Mouse (Mus musculus): ENCODE data around the gene Spta1.

The Spta1 gene

GRCm38 (mm10) chr1:174172605-174173004 is at the start of gene Spta1:
Gene Spta1, plus strand, starts transcription at chr1:174172776.
- no peak for DNase-seq (ENCODE audit: low spot score)

- DNase-seq (ENCODE audit: low spot score): no peak
Measured at GRCm38 (mm10) chr1:174131217-174131616, 41.4 kb upstream of the Spta1 start, which contains the start of gene Olfr424. Gene Olfr424, plus strand, starts transcription at chr1:174131517.

GRCm38 (mm10) chr1:174131999-174132398 is 40.6 kb upstream of the Spta1 start:
- DNase-seq (ENCODE audit: low spot score): no peak

- no peak for DNase-seq (ENCODE audit: low spot score)
Measured at GRCm38 (mm10) chr1:174141384-174141783, 31.2 kb upstream of the Spta1 start.

- no peak for DNase-seq (ENCODE audit: low spot score)
Measured at GRCm38 (mm10) chr1:174146696-174147095, 25.9 kb upstream of the Spta1 start.

GRCm38 (mm10) chr1:174149289-174149688 is 23.3 kb upstream of the Spta1 start:
- no peak for DNase-seq (ENCODE audit: low spot score)

GRCm38 (mm10) chr1:174155333-174155732 is 17.2 kb upstream of the Spta1 start, which contains the start of gene Olfr420:
Gene Olfr420, plus strand, starts transcription at chr1:174155633.
- DNase-seq (ENCODE audit: low spot score): no peak

- no peak for DNase-seq (ENCODE audit: low spot score)
Measured at GRCm38 (mm10) chr1:174157622-174158021, 15.0 kb upstream of the Spta1 start.

GRCm38 (mm10) chr1:174158512-174158911 is 14.1 kb upstream of the Spta1 start:
- no peak for DNase-seq (ENCODE audit: low spot score)

- no peak for DNase-seq (ENCODE audit: low spot score)
Measured at GRCm38 (mm10) chr1:174159095-174159494, 13.5 kb upstream of the Spta1 start.

- no peak for DNase-seq (ENCODE audit: low spot score)
Measured at GRCm38 (mm10) chr1:174169024-174169423, 3.6 kb upstream of the Spta1 start.

GRCm38 (mm10) chr1:174170706-174171501 is 1.7 kb upstream of the Spta1 start:
- no peak for DNase-seq (ENCODE audit: low spot score)

- no peak for DNase-seq (ENCODE audit: low spot score)
Measured at GRCm38 (mm10) chr1:174171537-174171936, 1.0 kb upstream of the Spta1 start.

- no peak for DNase-seq (ENCODE audit: low spot score)
Measured at GRCm38 (mm10) chr1:174204699-174205098, 32.1 kb downstream of the Spta1 start.

- DNase-seq (ENCODE audit: low spot score): no peak
Measured at GRCm38 (mm10) chr1:174212286-174212685, 39.7 kb downstream of the Spta1 start.

GRCm38 (mm10) chr1:174215270-174216038 is 42.9 kb downstream of the Spta1 start:
- no peak for DNase-seq (ENCODE audit: low spot score)

- DNase-seq (ENCODE audit: low spot score): no peak
Measured at GRCm38 (mm10) chr1:174216528-174217204, 44.1 kb downstream of the Spta1 start.

GRCm38 (mm10) chr1:174239916-174240315 is 67.3 kb downstream of the Spta1 start:
- no peak for DNase-seq (ENCODE audit: low spot score)

- no peak for DNase-seq (ENCODE audit: low spot score)
Measured at GRCm38 (mm10) chr1:174244621-174245020, 72.0 kb downstream of the Spta1 start.

GRCm38 (mm10) chr1:174246080-174246479 is 73.5 kb downstream of the Spta1 start:
- no peak for DNase-seq (ENCODE audit: low spot score)

- no peak for DNase-seq (ENCODE audit: low spot score)
Measured at GRCm38 (mm10) chr1:174247170-174247569, 74.6 kb downstream of the Spta1 start.

- DNase-seq (ENCODE audit: low spot score): no peak
Measured at GRCm38 (mm10) chr1:174250376-174250775, 77.8 kb downstream of the Spta1 start.
